In genomic region chr1:42259216-42259977, GRCm38 (mm10) we compare ENCODE assay signal across 11 mouse cellular contexts.
A peak's percentile ranks its signal among the peaks of the same experiment; 100 is the strongest.
DNase-seq lines count a peak whose midpoint lies in the region; ATAC-seq lines count a peak whose summit lies in the region.
"Had no signal": no experiment of that assay in that cellular context is flagged by ENCODE, and none has a peak within 500 bp of the region (broad histone marks: within the 10 kb centered on the region; RNA-seq: fewer than 3 reads in every experiment).

No protein-coding gene starts in this region.

- 46% methylated on average over 13 of the region's 13 CpGs for WGBS in neural tube, embryonic 11.5 days
- WGBS in hindbrain, embryonic 14.5 days: 22% methylated on average over 12 of the region's 13 CpGs
- 17% methylated on average over 12 of the region's 13 CpGs for WGBS in neural tube, embryonic 15.5 days

- H3K9ac ChIP-seq in neural tube, embryonic 11.5 days (ENCODE audit: low read length): no peak overlapping the region
- peak overlapping the region; percentile 25; the same call in 1 of the 2 replicates for H3K9ac ChIP-seq in hindbrain, embryonic 14.5 days
- H3K9ac ChIP-seq in neural tube, embryonic 15.5 days (replicated peaks): no peak overlapping the region

- H3K27me3 ChIP-seq in neural tube, embryonic 11.5 days (ENCODE audit: control insufficient read depth, insufficient read depth, low read length): no peaks in the 10 kb centered on the region
- H3K27me3 ChIP-seq in hindbrain, embryonic 14.5 days (ENCODE audit: control insufficient read depth, insufficient read depth, low read length): no peaks in the 10 kb centered on the region
- H3K27me3 ChIP-seq in neural tube, embryonic 15.5 days (replicated peaks): no peaks in the 10 kb centered on the region

- peak; percentile 57; the same call in 1 of the 2 replicates for ATAC-seq in neural tube, embryonic 11.5 days (ENCODE audit: insufficient read depth, low FRiP score, low TSS enrichment)
- ATAC-seq in hindbrain, embryonic 14.5 days (ENCODE audit: low FRiP score): no peak
- peak; percentile 71 for ATAC-seq in neural tube, embryonic 15.5 days (ENCODE audit: low FRiP score)
- ATAC-seq in cerebellum, adult (ENCODE audit: insufficient number of reproducible peaks, low FRiP score, low TSS enrichment): no peak

- no peak overlapping the region for H3K4me3 ChIP-seq in neural tube, embryonic 11.5 days (ENCODE audit: low read depth, low read length)
- H3K4me3 ChIP-seq in hindbrain, embryonic 14.5 days (replicated peaks; ENCODE audit: low read length): no peak overlapping the region
- no peak overlapping the region for H3K4me3 ChIP-seq in neural tube, embryonic 15.5 days (replicated peaks)

- peak; percentile 17 for DNase-seq in adrenal gland, postnatal 14 days
- no peak for DNase-seq in adrenal gland, adult (ENCODE audit: inconsistent age in 2 of 2, low spot score in 1 of 2)
- peak; percentile 59 for DNase-seq in neural tube, embryonic 11.5 days (ENCODE audit: low spot score)
- no peak for DNase-seq in neural tube, embryonic 10.5 days (ENCODE audit: extremely low spot score, low spot score)
- DNase-seq in hindbrain, embryonic 14.5 days (ENCODE audit: low spot score): peak; percentile 49
- DNase-seq in adrenal gland, adult 18-20 months (ENCODE audit: low spot score in 2 of 2): no peak
- DNase-seq: heart, adult 11 months; left cerebral cortex, postnatal 4 days; lung, postnatal 14 days had no signal

- no peak overlapping the region for H3K4me2 ChIP-seq in neural tube, embryonic 11.5 days (ENCODE audit: low read depth)
- peak overlapping the region; percentile 38 for H3K4me2 ChIP-seq in hindbrain, embryonic 14.5 days (replicated peaks)
- H3K4me2 ChIP-seq in neural tube, embryonic 15.5 days: peak overlapping the region; percentile 39

- peaks cover 34% of the 10 kb centered on the region for H3K4me1 ChIP-seq in neural tube, embryonic 11.5 days (ENCODE audit: control insufficient read depth, insufficient read depth, low read length)
- H3K4me1 ChIP-seq in hindbrain, embryonic 14.5 days (replicated peaks; ENCODE audit: control insufficient read depth, insufficient read depth, low read length): peaks cover 43% of the 10 kb centered on the region
- H3K4me1 ChIP-seq in neural tube, embryonic 15.5 days: peaks cover 35% of the 10 kb centered on the region

- H3K36me3 ChIP-seq in neural tube, embryonic 11.5 days (ENCODE audit: control insufficient read depth, insufficient read depth, low read length): no peaks in the 10 kb centered on the region
- H3K36me3 ChIP-seq in hindbrain, embryonic 14.5 days (replicated peaks; ENCODE audit: control insufficient read depth, insufficient read depth): no peaks in the 10 kb centered on the region
- H3K36me3 ChIP-seq in neural tube, embryonic 15.5 days: no peaks in the 10 kb centered on the region

- H3K27ac ChIP-seq in neural tube, embryonic 11.5 days (ENCODE audit: low read depth, low read length): peak overlapping the region; percentile 69
- H3K27ac ChIP-seq in hindbrain, embryonic 14.5 days: peak overlapping the region; percentile 75
- peak overlapping the region; percentile 28 for H3K27ac ChIP-seq in neural tube, embryonic 15.5 days (replicated peaks)

- no peaks in the 10 kb centered on the region for H3K9me3 ChIP-seq in neural tube, embryonic 11.5 days (ENCODE audit: control insufficient read depth, low read length)
- no peaks in the 10 kb centered on the region for H3K9me3 ChIP-seq in hindbrain, embryonic 14.5 days (ENCODE audit: control insufficient read depth, low read length)
- H3K9me3 ChIP-seq in neural tube, embryonic 15.5 days (replicated peaks): no peaks in the 10 kb centered on the region

Comparison
In these comparisons a context has a peak if more than half of its experiments do, and no peak if none do; other contexts are left out.
1. DNase-seq: peak in adrenal gland, postnatal 14 days (single experiment), neural tube, embryonic 11.5 days (single experiment) and hindbrain, embryonic 14.5 days (single experiment); none in adrenal gland, adult (0 of 2), neural tube, embryonic 10.5 days (single experiment) and adrenal gland, adult 18-20 months (0 of 2).
2. ATAC-seq: peak in neural tube, embryonic 11.5 days (single experiment) and neural tube, embryonic 15.5 days (single experiment); none in hindbrain, embryonic 14.5 days (single experiment) and cerebellum, adult (single experiment).
3. Peak in every context shown above with its lines, with median percentiles within 50 percentile points of each other: H3K27ac ChIP-seq.